Mouse (Mus musculus) ES-Bruce4 (cell line): ENCODE measurements at regions not wholly inside any gene's neighbourhood (a gene's known extent, or its start where the extent isn't known, plus 50 kb on each side); places are given as distances from the start of the nearest gene placed in this dataset.

Experiments used
- CTCF ChIP-seq: IDR thresholded peaks from one replicate; pipeline ENCODE4 v1.8.1; 2011; ENCODE audit warnings: low read depth, low read length
- POLR2A ChIP-seq: IDR thresholded peaks from one replicate; pipeline ENCODE4 v1.8.1; 2011; ENCODE audit warnings: low read length; ENCODE audit not compliant: insufficient read depth

DNA sequence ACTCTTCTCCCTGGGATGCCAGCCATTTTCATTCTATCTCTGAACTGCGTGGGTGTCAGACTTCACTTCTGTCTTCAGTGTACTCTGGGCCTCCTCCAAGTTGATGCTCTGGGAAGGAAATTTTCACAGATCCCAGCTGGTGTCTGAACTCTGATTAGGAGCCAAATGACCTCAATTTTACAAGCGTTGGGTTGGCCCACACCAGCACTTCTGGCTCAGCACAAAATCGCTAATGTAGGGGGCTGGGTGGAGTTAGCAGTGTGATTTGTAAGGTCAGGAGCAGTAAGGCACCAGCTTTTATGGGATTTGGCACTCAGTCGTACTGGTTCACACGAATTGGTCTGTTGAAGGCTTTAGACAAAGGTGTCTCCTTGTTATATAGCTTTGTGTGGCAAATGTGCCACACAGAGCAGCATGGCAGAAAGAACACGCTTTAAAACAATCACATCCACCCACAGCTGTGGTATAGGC lies 576.3 kb upstream of the Kdm8 start:
- no peak for TF ChIP-seq CTCF
- TF ChIP-seq POLR2A: no peak
